Mouse (Mus musculus): ENCODE measurements at regions not wholly inside any gene's neighbourhood (a gene's known extent, or its start where the extent isn't known, plus 50 kb on each side); places are given as distances from the start of the nearest gene placed in this dataset.

DNA sequence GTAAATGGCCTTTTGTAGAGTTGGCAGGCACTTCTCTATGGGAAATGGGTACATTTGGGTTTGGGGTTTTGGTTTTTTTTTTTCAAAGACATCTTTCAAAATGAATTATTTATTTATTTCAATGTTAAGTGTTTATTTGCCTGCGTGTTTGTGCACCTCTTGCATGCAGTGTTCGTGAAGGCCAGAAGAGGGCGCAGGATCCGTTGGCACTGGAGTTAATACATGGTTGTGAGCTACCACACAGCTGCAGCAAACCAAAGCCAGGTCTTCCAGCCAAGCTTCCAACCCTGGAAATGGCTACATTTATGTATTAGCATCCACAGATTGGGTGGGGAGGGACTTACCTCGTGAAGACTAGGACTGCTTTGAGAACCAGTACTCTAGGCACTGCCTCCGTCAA lies 362.3 kb upstream of the 5930422O12Rik start:
- H3K9ac ChIP-seq (replicated peaks), result no peak overlapping the region
- no peak overlapping the region for H3K4me2 ChIP-seq (replicated peaks)
- H3K36me3 ChIP-seq, result no peaks in the 10 kb centered on the region
- H3K9me3 ChIP-seq, result no peaks in the 10 kb centered on the region
- no peaks in the 10 kb centered on the region for H3K27me3 ChIP-seq
- H3K4me3 ChIP-seq, result no peak overlapping the region
- WGBS, result 84% methylated on average over 6 of the region's 6 CpGs
- no peaks in the 10 kb centered on the region for H3K4me1 ChIP-seq
- H3K27ac ChIP-seq (replicated peaks), result no peak overlapping the region
- ATAC-seq (replicated peaks), result no peak

GRCm38 (mm10) chr8:33067453-33068039 lies 361.0 kb upstream of the 5930422O12Rik start:
- H3K27ac ChIP-seq (replicated peaks), result 0 out of 2 replicates have a peak overlapping the region, but pooled peaks have one; percentile 7
- H3K9me3 ChIP-seq, result no peaks in the 10 kb centered on the region
- no peak overlapping the region for H3K4me2 ChIP-seq (replicated peaks)
- no peaks in the 10 kb centered on the region for H3K27me3 ChIP-seq
- no peak for ATAC-seq (replicated peaks)
- no peak overlapping the region for H3K9ac ChIP-seq (replicated peaks)
- no peak overlapping the region for H3K4me3 ChIP-seq
- H3K4me1 ChIP-seq, result no peaks in the 10 kb centered on the region
- WGBS, result 50% methylated on average over 8 of the region's 8 CpGs
- no peaks in the 10 kb centered on the region for H3K36me3 ChIP-seq

- Histone ChIP-seq H3K27me3 (no peaks in the 10 kb centered on the region), H3K9me3 (no peaks in the 10 kb centered on the region), H3K27ac (replicated peaks) (no peak overlapping the region), H3K36me3 (no peaks in the 10 kb centered on the region), H3K4me1 (no peaks in the 10 kb centered on the region), H3K9ac (replicated peaks) (no peak overlapping the region), H3K4me3 (no peak overlapping the region), H3K4me2 (replicated peaks) (no peak overlapping the region)
- WGBS, result 91% methylated on average over 5 of the region's 5 CpGs
- ATAC-seq (replicated peaks), result no peak
These were observed 360.0 kb upstream of the 5930422O12Rik start for GRCm38 (mm10) chr8:33068468-33068867.

GRCm38 (mm10) chr8:33075186-33075585 lies 353.3 kb upstream of the 5930422O12Rik start:
- WGBS, result 3% methylated on average over 1 of the region's 1 CpGs
- Histone ChIP-seq H3K4me2 (replicated peaks) (no peak overlapping the region), H3K4me3 (no peak overlapping the region), H3K9me3 (no peaks in the 10 kb centered on the region), H3K36me3 (no peaks in the 10 kb centered on the region), H3K4me1 (peaks cover 26% of the 10 kb centered on the region), H3K27me3 (no peaks in the 10 kb centered on the region), H3K9ac (replicated peaks) (no peak overlapping the region), H3K27ac (replicated peaks) (no peak overlapping the region)
- ATAC-seq (replicated peaks), result no peak; the same call in none of the 2 replicates

GRCm38 (mm10) chr8:33076253-33076652 lies 352.3 kb upstream of the 5930422O12Rik start:
- H3K27ac ChIP-seq (replicated peaks), result no peak overlapping the region
- 83% methylated on average over 6 of the region's 6 CpGs for WGBS

GRCm38 (mm10) chr8:33078125-33078524 lies 350.4 kb upstream of the 5930422O12Rik start:
- WGBS, result 43% methylated on average over 3 of the region's 3 CpGs
- H3K4me3 ChIP-seq, result no peak overlapping the region
- H3K4me1 ChIP-seq, result peaks cover 26% of the 10 kb centered on the region
- H3K27me3 ChIP-seq, result no peaks in the 10 kb centered on the region
- H3K4me2 ChIP-seq (replicated peaks), result no peak overlapping the region
- no peak overlapping the region for H3K27ac ChIP-seq (replicated peaks)
- H3K9me3 ChIP-seq, result no peaks in the 10 kb centered on the region
- no peaks in the 10 kb centered on the region for H3K36me3 ChIP-seq
- H3K9ac ChIP-seq (replicated peaks), result no peak overlapping the region
- peak; percentile 57; the same call in 1 of the 2 replicates for ATAC-seq (replicated peaks)

More at GRCm38 (mm10) chr8:33076253-33076652, 352.3 kb upstream of the 5930422O12Rik start:
- no peaks in the 10 kb centered on the region for H3K36me3 ChIP-seq
- H3K9ac ChIP-seq (replicated peaks), result no peak overlapping the region
- H3K27me3 ChIP-seq, result no peaks in the 10 kb centered on the region
- H3K9me3 ChIP-seq, result no peaks in the 10 kb centered on the region
- H3K4me2 ChIP-seq (replicated peaks), result no peak overlapping the region
- H3K4me3 ChIP-seq, result no peak overlapping the region
- H3K4me1 ChIP-seq, result peaks cover 26% of the 10 kb centered on the region
- no peak for ATAC-seq (replicated peaks)

- peaks cover 24% of the 10 kb centered on the region for H3K4me1 ChIP-seq
- no peak overlapping the region for H3K27ac ChIP-seq (replicated peaks)
- no peak overlapping the region for H3K9ac ChIP-seq (replicated peaks)
- H3K4me2 ChIP-seq (replicated peaks), result no peak overlapping the region
- no peak overlapping the region for H3K4me3 ChIP-seq
- no peaks in the 10 kb centered on the region for H3K36me3 ChIP-seq
- no peak for ATAC-seq (replicated peaks)
- 77% methylated on average over 12 of the region's 12 CpGs for WGBS
- no peaks in the 10 kb centered on the region for H3K9me3 ChIP-seq
- no peaks in the 10 kb centered on the region for H3K27me3 ChIP-seq
These were observed 348.5 kb upstream of the 5930422O12Rik start for GRCm38 (mm10) chr8:33079867-33080585.

- WGBS, result 43% methylated on average over 4 of the region's 4 CpGs
- ATAC-seq (replicated peaks), result no peak
- Histone ChIP-seq H3K9ac (replicated peaks) (no peak overlapping the region), H3K9me3 (no peaks in the 10 kb centered on the region), H3K4me2 (replicated peaks) (no peak overlapping the region), H3K4me1 (peaks cover 16% of the 10 kb centered on the region), H3K27ac (replicated peaks) (no peak overlapping the region), H3K4me3 (no peak overlapping the region), H3K36me3 (no peaks in the 10 kb centered on the region), H3K27me3 (no peaks in the 10 kb centered on the region)
These were observed 346.6 kb upstream of the 5930422O12Rik start for GRCm38 (mm10) chr8:33081941-33082340.

DNA sequence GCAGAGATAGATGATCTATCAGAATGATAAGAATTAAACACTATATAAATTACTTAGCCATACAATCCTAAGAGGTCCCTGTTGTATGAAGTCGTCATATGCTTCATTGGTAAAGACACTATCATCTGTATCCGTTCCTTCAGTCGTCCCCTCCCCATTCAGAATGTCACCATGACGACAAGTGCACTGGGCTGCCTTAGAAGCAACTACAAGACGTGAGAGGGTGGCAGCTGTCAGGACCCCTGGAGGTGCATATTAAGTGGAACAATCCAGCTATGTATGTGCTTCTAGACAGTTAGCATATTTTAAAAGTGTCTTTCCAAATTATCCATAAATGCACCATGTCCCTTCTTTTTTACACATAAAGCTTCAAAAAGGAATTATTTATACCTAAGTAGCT lies 343.0 kb upstream of the 5930422O12Rik start:
- Histone ChIP-seq H3K9ac (replicated peaks) (no peak overlapping the region), H3K27ac (replicated peaks) (no peak overlapping the region), H3K4me3 (no peak overlapping the region), H3K36me3 (no peaks in the 10 kb centered on the region), H3K4me2 (replicated peaks) (no peak overlapping the region), H3K27me3 (no peaks in the 10 kb centered on the region), H3K9me3 (no peaks in the 10 kb centered on the region), H3K4me1 (no peaks in the 10 kb centered on the region)
- ATAC-seq (replicated peaks), result 0 out of 2 replicates have a peak, but pooled peaks have one; percentile 32
- 37% methylated on average over 5 of the region's 5 CpGs for WGBS

DNA sequence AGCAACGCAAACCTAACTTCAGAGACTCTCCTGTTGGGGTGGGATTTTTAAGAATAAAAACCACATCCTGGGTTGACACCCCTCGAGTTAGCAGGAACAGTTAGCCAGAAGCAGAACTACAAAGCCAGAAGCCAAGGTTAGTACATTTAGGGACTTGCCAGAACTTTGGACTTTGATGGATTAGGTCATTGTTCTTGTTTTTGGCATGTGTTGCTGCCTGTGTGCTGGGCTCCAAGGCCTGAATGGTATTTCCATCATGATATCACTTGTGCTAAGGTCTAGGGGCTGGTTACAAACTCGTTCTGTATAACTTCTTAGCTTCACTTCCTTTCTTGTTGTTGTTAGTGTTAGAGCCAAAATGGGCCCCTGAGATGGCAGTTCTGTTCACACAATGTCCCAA lies 338.8 kb upstream of the 5930422O12Rik start:
- 67% methylated on average over 3 of the region's 3 CpGs for WGBS
- no peak overlapping the region for H3K27ac ChIP-seq (replicated peaks)
- ATAC-seq (replicated peaks), result no peak

DNA sequence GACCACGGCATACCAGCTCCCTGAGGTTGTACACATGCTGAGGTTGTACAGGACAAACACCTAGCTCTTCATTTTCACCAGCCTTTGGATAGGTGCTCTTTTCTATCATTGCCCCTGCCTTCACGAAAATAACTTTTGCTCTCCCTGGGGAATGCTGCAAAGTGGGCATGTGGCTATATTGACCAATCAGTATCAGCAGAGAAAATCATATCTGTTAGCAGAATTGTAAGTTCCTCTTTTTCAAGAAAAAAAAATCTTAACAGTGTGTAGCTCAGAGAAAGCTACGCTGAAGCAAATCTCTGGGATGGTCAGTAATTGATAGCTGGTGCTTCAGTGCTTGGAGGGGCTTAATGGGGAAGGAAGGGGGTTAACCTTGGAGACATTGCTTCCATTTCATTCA lies 319.6 kb upstream of the 5930422O12Rik start:
- Histone ChIP-seq H3K9me3 (no peaks in the 10 kb centered on the region), H3K36me3 (no peaks in the 10 kb centered on the region), H3K9ac (replicated peaks) (no peak overlapping the region), H3K4me1 (no peaks in the 10 kb centered on the region), H3K27ac (replicated peaks) (no peak overlapping the region), H3K27me3 (no peaks in the 10 kb centered on the region), H3K4me2 (replicated peaks) (no peak overlapping the region), H3K4me3 (no peak overlapping the region)
- 90% methylated on average over 3 of the region's 3 CpGs for WGBS
- no peak for ATAC-seq (replicated peaks)

More for the DNA sequence above, 338.8 kb upstream of the 5930422O12Rik start:
- Histone ChIP-seq H3K36me3 (no peaks in the 10 kb centered on the region), H3K9ac (replicated peaks) (no peak overlapping the region), H3K4me2 (replicated peaks) (no peak overlapping the region), H3K9me3 (no peaks in the 10 kb centered on the region), H3K4me1 (no peaks in the 10 kb centered on the region), H3K4me3 (no peak overlapping the region), H3K27me3 (no peaks in the 10 kb centered on the region)

DNA sequence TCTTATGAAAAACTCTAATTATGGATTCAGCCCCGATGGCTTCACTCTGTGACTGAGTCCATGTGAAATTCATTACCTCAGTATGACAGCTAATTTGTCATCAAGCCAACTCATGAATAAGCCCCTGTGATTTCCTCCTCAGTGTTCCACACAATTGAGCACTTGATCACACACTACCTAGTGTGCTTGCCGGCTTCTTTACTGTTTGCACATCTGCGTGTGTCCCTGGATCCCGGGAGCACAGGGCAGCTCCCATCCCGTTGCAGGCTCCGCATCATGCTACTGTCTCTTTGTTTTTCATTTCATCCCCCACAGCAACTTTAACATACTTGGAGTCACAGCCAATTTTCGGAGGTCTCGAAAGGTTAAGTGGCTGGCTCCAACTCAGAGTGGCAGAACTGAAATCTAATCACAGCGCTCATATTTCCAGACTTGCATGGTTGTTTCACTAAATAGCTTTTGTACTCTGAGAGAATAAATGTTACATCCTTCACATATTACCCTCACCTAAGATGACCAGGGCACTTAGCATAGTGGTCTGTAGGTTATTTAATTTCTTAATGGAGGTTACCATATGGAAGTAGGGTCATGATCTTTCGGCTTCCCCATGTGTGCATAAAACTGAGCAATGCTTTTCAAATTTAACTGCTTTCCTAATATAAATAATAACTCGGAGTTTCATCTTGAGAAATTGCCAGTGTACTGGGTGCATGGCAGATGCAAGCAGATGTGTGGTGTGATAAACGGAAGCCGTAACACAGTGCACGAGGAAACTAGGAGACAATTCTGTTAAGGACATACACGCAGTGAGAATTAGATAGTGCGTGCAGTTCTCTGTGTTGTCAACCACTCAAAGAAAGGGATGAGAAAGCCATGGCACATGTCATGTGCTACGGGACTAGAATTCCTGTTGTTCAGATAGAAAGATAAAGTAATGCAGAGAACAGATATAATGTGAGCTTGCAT lies 313.0 kb upstream of the 5930422O12Rik start:
- ATAC-seq (replicated peaks), result peak; percentile 81
- Histone ChIP-seq H3K9ac (replicated peaks) (no peak overlapping the region), H3K4me2 (replicated peaks) (no peak overlapping the region), H3K27me3 (no peaks in the 10 kb centered on the region), H3K27ac (replicated peaks) (no peak overlapping the region), H3K4me3 (no peak overlapping the region), H3K36me3 (no peaks in the 10 kb centered on the region), H3K9me3 (no peaks in the 10 kb centered on the region), H3K4me1 (peaks cover 11% of the 10 kb centered on the region)
- 62% methylated on average over 17 of the region's 17 CpGs for WGBS

Measured in forebrain, embryonic 15.5 days (tissue).